Mouse (Mus musculus): ENCODE results near the gene Chp2.
A peak's percentile ranks its signal among the peaks of the same experiment; 100 is the strongest.
"Not testable (repeated sequence)": the region's sequence is repeated elsewhere in the genome, so short reads cannot be mapped to it uniquely, and the experiment has no call there.

The Chp2 gene

DNA sequence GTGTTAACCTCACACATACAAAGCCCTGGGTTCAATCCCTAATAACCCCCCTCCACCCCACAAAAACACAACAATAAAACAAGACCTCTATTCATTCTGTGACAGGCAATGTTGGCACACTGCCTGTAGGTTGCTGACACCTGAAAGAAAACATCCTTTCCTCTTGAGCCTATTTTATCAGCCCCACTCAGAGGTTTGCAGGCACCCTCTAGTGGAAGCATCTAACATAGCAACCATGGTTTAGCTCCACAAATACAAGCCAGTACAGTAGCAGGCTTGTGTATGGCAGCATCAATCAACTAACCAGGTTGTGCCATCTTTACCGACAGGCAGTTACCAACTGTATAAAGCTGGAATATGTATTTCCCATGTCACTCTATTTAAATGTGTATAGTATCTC, 23.0 kb downstream of the Chp2 start:
- peak; percentile 75 for DNase-seq (ENCODE audit: low read depth, low spot score)

DNA sequence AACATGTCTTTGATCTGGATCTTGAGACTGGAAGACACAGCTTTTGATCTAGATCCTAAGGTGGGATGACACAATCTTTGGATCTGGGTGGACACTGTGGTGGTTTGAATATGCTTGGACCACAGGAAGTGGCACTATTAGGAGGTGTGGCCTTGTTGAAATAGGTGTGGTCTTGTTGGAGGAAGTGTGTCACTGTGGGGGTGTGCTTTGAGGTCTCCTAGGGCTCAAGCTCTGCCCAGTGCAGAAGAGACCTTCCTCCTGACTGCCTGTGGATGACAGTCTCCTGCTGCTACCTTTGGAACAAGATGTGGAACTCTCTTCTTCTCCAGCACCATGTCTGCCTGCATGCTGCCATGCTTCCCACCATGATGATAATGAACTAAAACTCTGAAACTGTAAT, 23.4 kb downstream of the Chp2 start:
- DNase-seq (ENCODE audit: low read depth, low spot score), result not testable (repeated sequence)

DNA sequence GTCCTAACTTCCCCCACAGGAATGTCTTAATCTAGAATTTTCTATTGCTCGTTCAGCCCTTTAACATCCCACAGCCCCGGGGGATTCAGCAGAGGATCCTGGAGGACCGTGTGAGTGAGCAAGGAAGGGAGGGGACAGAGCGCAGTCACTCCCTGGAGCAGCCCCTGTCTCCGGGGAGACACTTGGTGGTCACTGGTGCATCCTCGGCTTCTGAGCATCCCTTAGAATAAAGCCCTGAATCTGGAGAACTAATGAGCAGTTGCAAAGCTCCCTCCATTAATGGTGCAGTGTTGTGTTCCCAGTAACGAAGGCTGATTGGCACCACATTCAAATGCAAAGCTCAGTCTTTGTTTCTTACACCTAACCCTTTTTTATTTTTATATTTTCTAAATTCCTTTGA, 24.9 kb downstream of the Chp2 start:
- no peak for DNase-seq (ENCODE audit: low read depth, low spot score)

DNA sequence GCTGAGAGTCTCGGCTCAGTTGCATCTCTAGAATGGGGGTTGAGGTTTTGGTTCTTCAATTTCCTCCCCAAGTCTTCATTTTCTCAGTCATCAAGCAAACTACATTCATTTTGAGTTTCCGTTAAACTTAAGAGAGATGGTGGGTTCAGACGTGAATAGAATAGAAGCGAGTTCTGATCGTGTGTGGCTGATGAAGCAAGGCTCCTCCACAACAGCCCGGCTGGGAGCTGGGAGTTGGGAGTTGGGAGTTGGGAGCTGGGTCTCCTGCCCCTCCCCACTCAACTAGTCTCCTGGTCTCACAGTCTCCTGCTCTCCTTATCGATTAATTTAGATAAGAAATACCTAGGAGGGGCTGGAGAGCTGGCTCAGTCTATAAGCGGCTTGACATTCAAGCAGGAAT, 25.3 kb downstream of the Chp2 start:
- DNase-seq (ENCODE audit: low read depth, low spot score), result no peak

DNA sequence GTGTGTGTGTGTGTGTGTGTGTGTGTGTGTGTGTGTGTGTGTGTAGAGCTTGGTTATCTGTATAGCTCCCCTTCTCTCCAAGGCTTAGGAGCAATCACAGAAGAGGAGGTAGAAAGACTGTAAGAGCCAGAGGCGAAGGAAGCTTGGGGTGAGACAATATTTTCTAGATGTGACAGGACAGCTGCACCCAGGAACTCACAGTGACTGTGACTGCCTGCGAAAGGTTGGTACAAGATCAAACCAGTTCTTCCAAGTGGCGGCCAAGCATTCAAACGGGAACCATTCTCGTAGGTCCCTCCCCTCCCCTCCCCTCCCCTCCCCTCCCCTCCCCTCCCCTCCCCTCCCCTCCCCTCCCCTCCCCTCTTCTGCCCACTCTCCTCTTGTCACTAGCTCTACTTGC, 26.7 kb downstream of the Chp2 start:
- no peak for DNase-seq (ENCODE audit: low read depth, low spot score)

DNA sequence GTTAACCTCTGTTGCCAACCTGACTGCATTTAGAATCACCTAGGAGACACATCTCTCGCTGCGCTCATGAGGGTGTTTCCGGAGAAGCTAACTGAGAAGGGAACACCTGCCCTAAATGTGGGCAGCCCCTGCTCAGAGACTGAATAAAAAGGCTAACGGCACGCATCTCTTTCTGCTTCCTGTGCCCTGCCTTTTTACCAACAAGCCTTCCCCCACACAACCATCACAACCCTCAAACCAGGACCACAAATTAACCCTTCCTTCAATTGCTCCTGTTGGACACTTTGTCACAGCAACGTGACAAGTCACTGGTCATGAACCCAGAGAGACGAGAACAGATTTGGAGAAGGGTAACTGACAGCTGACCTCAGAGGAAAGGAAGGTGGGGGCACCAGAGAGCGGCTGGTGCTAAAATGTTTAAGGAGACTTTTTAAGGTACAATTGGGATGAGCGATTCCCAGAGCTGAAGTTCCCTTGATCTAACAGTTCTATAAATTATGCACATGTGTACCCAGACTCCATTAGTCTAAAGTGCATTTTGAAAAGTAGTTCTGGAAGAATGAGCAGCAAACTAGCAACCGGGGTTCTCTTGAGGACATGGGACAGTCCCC, 28.1 kb downstream of the Chp2 start:
- DNase-seq (ENCODE audit: low read depth, low spot score), result peak; percentile 34

DNA sequence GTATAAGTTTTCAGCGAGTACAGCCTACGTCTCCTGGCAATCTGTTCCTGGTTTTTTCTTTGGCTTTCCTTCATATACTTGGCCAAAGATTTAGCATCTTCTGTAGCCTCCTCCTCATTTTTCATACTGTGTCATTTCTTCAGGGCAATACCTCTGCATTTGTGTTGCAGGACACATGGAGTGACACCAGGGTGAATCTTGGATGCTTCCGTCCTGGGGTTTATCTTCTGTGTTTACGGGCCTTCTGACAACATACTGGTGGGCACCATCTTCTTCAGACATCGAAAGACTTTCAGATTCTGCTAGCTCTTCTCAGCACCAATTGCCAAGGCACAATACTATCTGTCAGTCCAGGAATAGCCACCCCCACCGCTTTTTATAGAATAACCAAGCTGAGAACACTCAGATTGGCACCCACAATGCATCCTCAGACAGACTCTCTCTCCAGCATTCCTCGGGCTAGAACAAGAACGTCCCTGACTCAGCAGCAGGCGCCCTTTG, 30.1 kb downstream of the Chp2 start:
- no peak for DNase-seq (ENCODE audit: low read depth, low spot score)

DNA sequence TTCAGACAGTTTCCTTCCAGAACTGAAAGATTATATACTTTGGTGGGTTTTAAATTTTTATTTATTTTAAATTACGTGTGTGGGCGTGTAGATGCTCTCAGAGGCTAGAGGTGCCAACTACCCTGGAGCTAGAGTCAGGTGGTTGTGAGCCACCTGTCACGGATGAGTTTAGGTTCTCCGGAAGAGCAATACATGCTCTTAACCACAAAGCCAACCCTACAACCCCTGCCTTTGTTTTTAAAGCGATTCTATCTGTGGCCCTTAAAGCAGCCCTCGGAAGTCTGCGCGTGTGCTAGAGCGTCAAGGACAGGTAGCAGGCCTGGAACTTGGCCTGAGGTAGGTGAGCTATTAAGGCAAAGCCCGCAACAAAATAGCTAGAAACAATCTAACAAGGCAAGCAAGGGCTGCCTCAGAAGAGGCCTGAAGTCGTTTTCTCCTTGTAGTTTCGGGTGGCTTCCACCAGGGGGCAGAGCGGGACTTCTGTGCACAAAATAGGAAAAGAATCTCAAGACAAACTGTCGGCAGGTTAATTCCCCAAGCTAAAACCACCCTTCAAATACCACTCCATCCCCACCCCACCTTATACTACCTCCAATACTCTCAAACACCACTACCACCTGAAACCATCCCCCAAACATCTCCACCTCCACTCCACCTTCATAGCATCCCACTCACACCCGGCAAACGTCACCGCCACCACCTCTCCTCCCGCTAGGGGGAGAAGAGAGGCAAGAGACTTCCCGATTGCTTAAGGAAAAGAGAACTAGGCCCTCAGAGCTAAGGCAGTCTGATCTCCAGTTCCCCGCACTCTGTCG, 32.1 kb downstream of the Chp2 start:
- peak; percentile 87 for DNase-seq (ENCODE audit: low read depth, low spot score)

DNA sequence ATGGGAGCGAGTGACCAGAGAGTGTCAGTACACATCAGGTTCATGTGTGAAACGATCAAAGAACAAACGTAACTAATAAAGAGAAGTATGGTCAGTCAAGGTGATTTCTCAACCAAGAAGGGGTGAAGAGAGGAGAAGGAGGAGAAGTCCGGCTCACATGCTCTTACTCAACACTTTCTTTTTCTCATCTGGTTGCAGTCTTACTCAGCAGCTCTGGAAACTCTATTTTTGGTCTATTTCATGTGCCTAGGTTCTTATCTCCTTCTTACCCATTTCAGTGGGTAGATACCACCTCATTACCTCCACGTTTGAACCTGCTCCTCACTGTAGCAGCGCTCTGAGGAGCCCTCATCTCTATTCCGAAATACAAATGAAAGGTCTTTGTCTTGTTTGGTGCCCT, 37.4 kb downstream of the Chp2 start:
- DNase-seq (ENCODE audit: low read depth, low spot score), result no peak

DNA sequence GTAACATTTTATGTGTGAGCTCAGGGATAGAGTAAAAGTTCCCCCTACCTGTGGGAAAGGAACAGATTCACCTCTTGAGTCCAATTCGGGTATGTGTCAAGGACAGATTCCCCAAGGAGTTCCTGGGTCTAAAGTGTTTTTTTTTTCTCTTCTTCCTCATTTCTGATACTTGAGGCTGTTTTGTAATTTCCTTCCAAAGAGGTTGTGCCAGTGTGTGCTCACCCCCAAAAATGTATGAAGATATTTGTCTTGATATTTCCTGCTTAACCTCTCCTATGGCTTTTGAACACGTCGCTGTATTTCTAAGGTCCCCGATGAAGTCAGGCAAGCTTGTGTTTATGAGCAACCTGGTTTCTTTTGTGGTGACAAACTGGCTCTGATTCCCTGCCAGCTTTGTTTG, 39.2 kb downstream of the Chp2 start:
- no peak for DNase-seq (ENCODE audit: low read depth, low spot score)

DNA sequence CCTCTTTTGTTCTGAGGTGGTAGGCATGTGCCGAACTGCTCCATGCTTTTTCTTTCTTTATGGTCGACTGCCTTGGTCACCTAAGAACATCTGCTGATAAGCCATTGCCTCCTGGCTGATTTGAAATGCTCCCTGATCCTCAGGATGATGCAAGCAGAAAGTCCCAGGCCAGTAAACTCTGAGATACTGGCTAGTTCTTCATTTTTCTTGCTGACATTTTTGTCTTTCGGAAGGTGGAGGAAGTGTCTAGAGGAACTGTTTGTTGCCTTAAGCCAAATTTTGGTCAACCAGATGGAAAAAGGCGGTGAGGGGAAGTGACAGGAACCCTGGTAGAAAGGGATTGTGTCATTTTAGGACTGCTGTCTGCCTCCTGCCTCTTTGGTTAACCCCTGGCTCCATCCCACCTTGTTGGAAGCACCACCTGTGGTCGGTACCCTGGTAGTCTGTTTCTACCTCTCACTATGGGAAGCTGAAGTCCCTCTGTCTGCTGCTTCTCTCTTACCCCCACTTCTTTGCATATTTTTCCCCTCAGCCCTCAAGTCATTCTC, 40.8 kb downstream of the Chp2 start:
- DNase-seq (ENCODE audit: low read depth, low spot score), result no peak

DNA sequence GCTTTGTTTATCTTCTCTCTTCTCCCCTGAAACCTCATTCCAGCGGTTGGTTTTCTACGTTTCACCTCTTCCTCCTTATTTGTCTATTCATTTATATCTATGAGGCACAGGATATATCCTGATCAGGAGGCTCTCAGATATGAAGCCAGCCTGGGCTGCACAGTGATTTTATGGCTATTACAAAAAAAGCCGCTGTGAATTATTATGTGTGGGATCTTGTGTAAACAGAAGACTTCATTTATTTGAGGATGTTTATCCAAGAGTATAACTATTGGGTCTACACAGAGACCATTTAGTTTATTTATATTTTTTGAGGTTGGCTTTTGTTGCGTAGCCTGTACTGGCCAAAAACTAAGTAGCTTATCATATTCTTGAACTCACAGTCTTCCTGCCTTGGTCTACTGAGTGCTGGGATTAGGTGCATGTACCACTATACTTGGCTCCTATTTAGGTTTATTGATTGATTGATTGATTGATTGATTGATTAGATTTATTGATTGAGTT, 49.7 kb downstream of the Chp2 start:
- DNase-seq (ENCODE audit: low read depth, low spot score), result no peak

DNA sequence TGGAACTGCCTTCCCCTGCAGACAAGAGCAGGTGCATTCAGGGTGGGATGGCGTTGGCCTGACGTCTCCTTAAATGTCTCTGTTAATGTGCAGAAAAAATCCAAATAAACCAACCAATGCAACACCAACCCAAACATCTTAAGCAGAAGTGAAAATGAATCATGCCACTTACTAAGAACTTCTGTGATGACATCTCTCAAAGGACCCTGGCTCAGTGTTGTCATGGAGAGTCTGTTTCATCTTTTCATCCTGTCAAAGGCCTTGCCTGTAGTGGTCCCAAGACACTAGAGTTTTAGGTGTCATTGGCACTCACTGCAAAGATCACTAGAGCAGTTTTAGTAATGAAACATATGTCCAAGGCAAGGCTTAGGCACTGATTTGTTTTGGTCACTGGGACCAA, 53.0 kb downstream of the Chp2 start:
- no peak for DNase-seq (ENCODE audit: low read depth, low spot score)

All from CD4-positive, CD25-positive, alpha-beta regulatory T cell, adult 2 months (primary cell).